Mouse (Mus musculus) layer of hippocampus, adult 11-12 months (tissue): ENCODE measurements around the gene Cd59a.

Experiments
- DNase-seq: peaks from one replicate; pipeline ENCODE4 v3.0.0; 2022; ENCODE audit warnings: low spot score

Cd59a gene

GRCm38 (mm10) chr2:104142140-104142539 is 46.5 kb downstream of the Cd59a start:
- no peak for DNase-seq

GRCm38 (mm10) chr2:104144004-104144403 is 48.4 kb downstream of the Cd59a start:
- no peak for DNase-seq

- DNase-seq, result no peak
These were observed 50.4 kb downstream of the Cd59a start for GRCm38 (mm10) chr2:104145983-104146382.

- no peak for DNase-seq
These were observed 52.4 kb downstream of the Cd59a start for GRCm38 (mm10) chr2:104147910-104148561.

- DNase-seq, result no peak
These were observed 55.2 kb downstream of the Cd59a start for GRCm38 (mm10) chr2:104150608-104151397.

GRCm38 (mm10) chr2:104153345-104153744 is 57.7 kb downstream of the Cd59a start:
- DNase-seq, result no peak

- no peak for DNase-seq
These were observed 58.3 kb downstream of the Cd59a start for GRCm38 (mm10) chr2:104153876-104154275.

GRCm38 (mm10) chr2:104157831-104158230 is 62.2 kb downstream of the Cd59a start:
- no peak for DNase-seq

- DNase-seq, result no peak
These were observed 67.8 kb downstream of the Cd59a start for GRCm38 (mm10) chr2:104163418-104163817.

GRCm38 (mm10) chr2:104163978-104164487 is 68.4 kb downstream of the Cd59a start:
- DNase-seq, result no peak
